Mouse (Mus musculus): ENCODE measurements around the gene Gm49322.

Gene Gm49322

GRCm38 (mm10) chr10:80656130-80656862 is 50.5 kb downstream of the Gm49322 start:
- peak; percentile 98 for DNase-seq (ENCODE audit: low spot score)

- DNase-seq (ENCODE audit: low spot score) = no peak
Observed at GRCm38 (mm10) chr10:80656863-80657623, 51.2 kb downstream of the Gm49322 start, which contains the start of gene Btbd2. Gene Btbd2, minus strand, starts transcription at chr10:80657071.

- no peak for DNase-seq (ENCODE audit: low spot score)
Observed at GRCm38 (mm10) chr10:80658194-80658840, 52.5 kb downstream of the Gm49322 start.

- DNase-seq (ENCODE audit: low spot score) = no peak
Observed at GRCm38 (mm10) chr10:80658841-80659202, 53.0 kb downstream of the Gm49322 start.

- peak; percentile 82 for DNase-seq (ENCODE audit: low spot score)
Observed at GRCm38 (mm10) chr10:80659213-80659612, 53.4 kb downstream of the Gm49322 start.

GRCm38 (mm10) chr10:80661149-80661548 is 55.3 kb downstream of the Gm49322 start:
- no peak for DNase-seq (ENCODE audit: low spot score)

- DNase-seq (ENCODE audit: low spot score) = no peak
Observed at GRCm38 (mm10) chr10:80663485-80664196, 57.8 kb downstream of the Gm49322 start.

GRCm38 (mm10) chr10:80664197-80665015 is 58.6 kb downstream of the Gm49322 start:
- DNase-seq (ENCODE audit: low spot score) = peak; percentile 80

- no peak for DNase-seq (ENCODE audit: low spot score)
Observed at GRCm38 (mm10) chr10:80665016-80665380, 59.2 kb downstream of the Gm49322 start.

All from urinary bladder, postnatal 25 days (tissue).